Mouse (Mus musculus): ENCODE measurements around the gene Coa7. TPM values are rescaled to one million over a fixed set of nuclear protein-coding genes. Genes with fewer than 3 reads are reported as not detected.
"Not testable (repeated sequence)": the region's sequence is repeated elsewhere in the genome, so short reads cannot be mapped to it uniquely, and the experiment has no call there.

The Coa7 gene
- total RNA-seq, 1 experiment from 2014 or later, result 13.3 TPM

- ATAC-seq (replicated peaks in 1 of 2; ENCODE audit: insufficient read depth in 1 of 2, low FRiP score in 2 of 2, low TSS enrichment in 1 of 2, low read depth in 1 of 2, poor library complexity in 2 of 2, severe bottlenecking in 2 of 2), result no peak
Observed at GRCm38 (mm10) chr4:108336765-108337164, 8.8 kb downstream of the Coa7 start.

DNA sequence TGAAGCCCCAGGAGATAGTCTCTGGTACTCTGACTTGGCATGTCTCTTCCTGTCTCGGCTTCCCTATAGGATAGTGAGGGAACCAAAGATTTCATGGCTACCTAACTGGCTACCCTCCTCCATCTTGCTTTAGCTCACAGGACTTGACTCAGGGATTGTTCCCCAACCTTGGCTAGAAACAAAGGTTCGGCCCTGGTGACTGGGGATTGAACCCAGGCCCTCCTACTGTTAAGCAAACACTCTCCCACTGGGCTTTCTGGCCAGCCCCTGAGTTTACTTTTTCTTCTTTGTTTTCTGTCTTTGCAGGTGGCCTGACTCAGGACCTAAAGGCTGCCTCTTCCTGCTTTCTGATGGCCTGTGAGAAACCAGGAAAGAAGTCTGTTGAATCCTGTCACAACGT lies 9.9 kb downstream of the Coa7 start:
- ATAC-seq (replicated peaks in 1 of 2; ENCODE audit: insufficient read depth in 1 of 2, low FRiP score in 2 of 2, low TSS enrichment in 1 of 2, low read depth in 1 of 2, poor library complexity in 2 of 2, severe bottlenecking in 2 of 2), result no peak

GRCm38 (mm10) chr4:108338321-108338733 lies 10.4 kb downstream of the Coa7 start:
- no peak for ATAC-seq (replicated peaks in 1 of 2; ENCODE audit: insufficient read depth in 1 of 2, low FRiP score in 2 of 2, low TSS enrichment in 1 of 2, low read depth in 1 of 2, poor library complexity in 2 of 2, severe bottlenecking in 2 of 2)

DNA sequence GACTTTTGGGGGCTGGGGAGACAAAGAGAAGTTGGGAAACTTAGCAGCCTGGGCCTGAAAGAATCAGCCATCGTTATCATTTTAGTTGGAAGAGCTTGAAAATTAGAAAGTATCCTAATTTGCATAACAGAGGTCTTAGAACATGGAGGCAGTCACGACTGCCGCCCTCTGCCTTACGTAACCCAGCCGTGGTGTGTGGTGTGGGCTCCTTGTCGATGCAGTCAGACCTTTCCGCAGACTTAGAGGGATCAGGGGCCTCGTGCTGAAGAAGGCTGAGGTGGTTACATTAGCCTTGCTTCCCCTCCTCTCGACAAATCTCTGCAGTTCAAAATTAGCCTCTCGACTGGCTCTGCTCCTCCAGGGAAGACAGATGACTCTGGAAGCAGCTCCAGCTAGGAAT lies 10.9 kb downstream of the Coa7 start:
- ATAC-seq (replicated peaks in 1 of 2; ENCODE audit: insufficient read depth in 1 of 2, low FRiP score in 2 of 2, low TSS enrichment in 1 of 2, low read depth in 1 of 2, poor library complexity in 2 of 2, severe bottlenecking in 2 of 2), result no peak

DNA sequence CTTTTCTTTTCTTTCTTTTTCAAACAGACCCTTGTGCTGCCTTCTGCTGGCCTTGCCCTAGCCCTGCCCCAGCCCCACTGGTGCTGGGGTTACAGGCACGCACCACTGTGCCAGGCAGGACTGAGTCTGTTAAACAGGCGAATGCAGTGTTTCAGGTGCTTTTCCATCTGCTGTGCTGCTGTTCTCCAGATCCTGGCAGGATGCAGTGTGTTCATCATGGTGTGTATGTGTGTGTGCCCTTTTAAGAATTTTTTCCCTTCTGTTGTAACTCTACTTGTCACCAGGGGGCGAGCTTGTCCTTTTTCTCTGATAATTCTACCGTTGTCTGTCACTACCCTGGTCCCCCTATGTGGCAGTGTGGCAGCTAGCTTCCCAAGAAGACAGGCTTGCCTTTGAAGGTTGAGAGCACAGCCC lies 11.3 kb downstream of the Coa7 start:
- ATAC-seq (replicated peaks in 1 of 2; ENCODE audit: insufficient read depth in 1 of 2, low FRiP score in 2 of 2, low TSS enrichment in 1 of 2, low read depth in 1 of 2, poor library complexity in 2 of 2, severe bottlenecking in 2 of 2), result peak; percentile 85 to 86

DNA sequence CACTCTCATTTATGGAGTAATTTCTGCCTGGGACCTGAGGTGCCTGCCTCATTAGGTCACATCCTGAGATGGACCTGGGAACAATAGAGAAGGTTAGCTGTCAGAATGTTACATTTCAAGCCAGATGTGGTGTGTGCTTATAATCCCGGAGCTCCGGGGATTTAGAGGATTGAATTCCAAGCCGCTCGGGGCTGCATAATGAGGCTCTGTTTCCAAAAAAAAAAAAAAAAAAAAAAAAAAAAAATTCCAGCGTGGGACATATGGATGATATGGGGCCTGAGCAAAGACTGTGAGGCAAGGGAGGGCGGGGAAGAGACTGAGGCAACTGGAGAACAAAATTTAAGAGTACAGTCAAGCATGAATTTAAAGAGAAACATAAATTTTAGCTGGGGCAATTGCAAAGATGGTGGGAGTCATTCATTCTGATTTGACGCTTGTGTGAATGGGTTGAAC lies 16.7 kb downstream of the Coa7 start:
- no peak for ATAC-seq (replicated peaks in 1 of 2; ENCODE audit: insufficient read depth in 1 of 2, low FRiP score in 2 of 2, low TSS enrichment in 1 of 2, low read depth in 1 of 2, poor library complexity in 2 of 2, severe bottlenecking in 2 of 2)

GRCm38 (mm10) chr4:108345826-108346225 lies 17.9 kb downstream of the Coa7 start:
- no peak for ATAC-seq (replicated peaks in 1 of 2; ENCODE audit: insufficient read depth in 1 of 2, low FRiP score in 2 of 2, low TSS enrichment in 1 of 2, low read depth in 1 of 2, poor library complexity in 2 of 2, severe bottlenecking in 2 of 2)

DNA sequence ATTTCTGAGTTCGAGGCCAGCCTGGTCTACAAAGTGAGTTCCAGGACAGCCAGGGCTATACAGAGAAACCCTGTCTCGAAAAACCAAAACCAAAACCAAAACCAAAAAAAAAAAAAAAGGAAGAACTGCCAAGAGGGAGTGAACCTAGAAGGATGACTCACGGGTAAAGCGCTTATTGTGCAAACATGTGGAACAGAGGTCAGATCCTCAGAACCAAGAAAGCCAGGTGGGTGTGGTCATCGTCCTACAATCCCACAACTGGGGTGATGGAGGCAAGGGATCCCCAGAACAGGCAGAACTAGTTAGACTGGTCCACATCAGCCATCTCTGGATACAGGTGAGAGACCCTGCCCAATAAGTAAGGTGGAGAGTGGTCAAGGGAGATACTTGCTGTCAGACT lies 19.2 kb downstream of the Coa7 start:
- ATAC-seq (replicated peaks in 1 of 2; ENCODE audit: insufficient read depth in 1 of 2, low FRiP score in 2 of 2, low TSS enrichment in 1 of 2, low read depth in 1 of 2, poor library complexity in 2 of 2, severe bottlenecking in 2 of 2), result peak; percentile 60 to 74; a peak in 3 of 4 replicates

DNA sequence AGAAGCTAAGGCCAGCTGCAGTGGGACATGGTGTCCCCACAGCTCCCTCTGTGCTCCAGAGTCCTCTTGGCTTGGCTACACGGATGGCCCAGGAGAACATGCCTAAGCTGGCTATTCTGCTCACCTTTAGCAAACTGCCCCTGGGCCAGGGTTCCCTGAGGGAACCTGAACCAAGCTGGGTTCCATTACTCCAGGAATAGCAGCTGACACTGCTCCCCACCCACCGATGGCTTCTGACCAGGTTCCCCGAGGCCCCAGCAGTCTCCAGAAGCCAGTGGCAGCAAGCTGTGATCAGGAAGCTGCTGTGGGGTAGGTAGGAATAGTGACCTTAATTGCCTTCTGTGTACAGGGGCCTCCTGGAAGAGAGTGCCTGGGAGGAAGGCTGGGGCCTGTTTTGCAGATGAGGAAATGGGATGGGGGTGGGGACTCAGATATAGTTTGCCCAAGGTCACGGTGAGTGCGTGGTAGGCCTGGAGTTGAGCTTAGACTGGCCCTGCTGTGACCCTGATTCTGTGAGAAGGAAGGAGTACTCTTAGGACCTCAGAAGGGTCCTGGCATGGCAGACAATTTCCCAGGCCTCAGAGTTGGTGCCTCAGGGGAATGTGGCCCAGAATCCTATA lies 20.4 kb downstream of the Coa7 start:
- ATAC-seq (replicated peaks in 1 of 2; ENCODE audit: insufficient read depth in 1 of 2, low FRiP score in 2 of 2, low TSS enrichment in 1 of 2, low read depth in 1 of 2, poor library complexity in 2 of 2, severe bottlenecking in 2 of 2), result no peak

GRCm38 (mm10) chr4:108349064-108349463 lies 21.1 kb downstream of the Coa7 start:
- no peak for ATAC-seq (replicated peaks in 1 of 2; ENCODE audit: insufficient read depth in 1 of 2, low FRiP score in 2 of 2, low TSS enrichment in 1 of 2, low read depth in 1 of 2, poor library complexity in 2 of 2, severe bottlenecking in 2 of 2)

- ATAC-seq (replicated peaks in 1 of 2; ENCODE audit: insufficient read depth in 1 of 2, low FRiP score in 2 of 2, low TSS enrichment in 1 of 2, low read depth in 1 of 2, poor library complexity in 2 of 2, severe bottlenecking in 2 of 2), result peak; percentile 26 to 50; a peak in 1 of 4 replicates
Observed at GRCm38 (mm10) chr4:108349836-108350547, 22.1 kb downstream of the Coa7 start.

DNA sequence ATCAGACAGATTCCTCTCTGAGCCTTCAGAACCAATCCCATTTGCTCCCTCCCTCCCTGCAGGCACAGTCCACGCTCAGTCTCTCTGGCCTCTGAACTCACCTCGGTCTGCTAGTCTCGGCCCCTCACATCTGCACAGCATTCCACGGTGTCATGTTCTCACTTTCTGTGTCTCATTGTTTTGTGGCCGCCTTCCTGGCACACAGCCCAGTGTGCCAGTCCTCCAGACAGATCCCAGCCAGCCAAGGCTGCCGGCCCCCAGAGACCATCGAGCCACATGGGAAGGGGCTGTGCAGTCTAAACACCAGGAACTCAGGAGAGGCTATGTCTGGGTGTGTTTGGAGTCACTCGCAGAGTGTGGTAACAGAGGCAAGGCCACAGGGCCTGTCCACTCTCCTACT lies 22.9 kb downstream of the Coa7 start:
- ATAC-seq (replicated peaks in 1 of 2; ENCODE audit: insufficient read depth in 1 of 2, low FRiP score in 2 of 2, low TSS enrichment in 1 of 2, low read depth in 1 of 2, poor library complexity in 2 of 2, severe bottlenecking in 2 of 2), result peak; percentile 19 to 20; a peak in 1 of 4 replicates

DNA sequence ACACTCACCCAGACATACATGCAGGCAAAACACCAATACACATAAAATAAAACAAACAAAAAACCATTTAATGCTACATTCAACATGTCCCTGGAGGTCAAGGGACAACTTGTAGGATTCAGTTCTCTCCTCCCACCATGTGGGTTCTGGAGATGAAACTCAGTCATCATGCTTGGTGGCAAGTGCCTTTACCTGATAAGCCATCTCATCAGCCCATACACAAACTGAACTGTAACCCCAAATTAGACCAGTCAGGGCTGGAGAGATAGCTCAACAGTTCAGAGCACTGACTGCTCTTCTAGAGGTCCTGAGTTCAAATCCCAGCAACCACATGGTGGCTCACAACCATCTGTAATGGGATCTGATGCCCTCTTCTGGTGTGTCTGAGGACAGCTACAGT lies 25.7 kb downstream of the Coa7 start:
- ATAC-seq (replicated peaks in 1 of 2; ENCODE audit: insufficient read depth in 1 of 2, low FRiP score in 2 of 2, low TSS enrichment in 1 of 2, low read depth in 1 of 2, poor library complexity in 2 of 2, severe bottlenecking in 2 of 2), result not testable (repeated sequence)

DNA sequence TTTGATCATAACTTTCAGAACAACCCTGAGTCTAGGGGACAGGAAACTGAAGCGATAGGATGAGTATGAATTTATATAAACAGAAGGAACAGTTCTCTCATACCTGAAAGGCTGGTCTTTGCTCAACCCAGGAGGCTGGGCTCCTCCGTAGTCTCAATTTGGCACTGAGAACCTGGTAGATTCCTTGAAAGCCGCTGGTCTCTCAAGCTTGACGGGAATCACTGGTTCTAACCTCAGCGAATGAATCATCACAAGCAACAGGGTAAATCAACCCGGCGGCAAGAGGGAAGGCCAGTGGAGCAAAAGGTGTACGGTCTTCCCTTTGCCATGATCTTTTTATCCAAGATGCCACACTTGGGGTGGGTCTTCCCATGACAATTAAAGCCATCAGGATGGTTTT lies 29.5 kb downstream of the Coa7 start:
- no peak for ATAC-seq (replicated peaks in 1 of 2; ENCODE audit: insufficient read depth in 1 of 2, low FRiP score in 2 of 2, low TSS enrichment in 1 of 2, low read depth in 1 of 2, poor library complexity in 2 of 2, severe bottlenecking in 2 of 2)

- ATAC-seq (replicated peaks in 1 of 2; ENCODE audit: insufficient read depth in 1 of 2, low FRiP score in 2 of 2, low TSS enrichment in 1 of 2, low read depth in 1 of 2, poor library complexity in 2 of 2, severe bottlenecking in 2 of 2), result no peak
Observed at GRCm38 (mm10) chr4:108358498-108358897, 30.6 kb downstream of the Coa7 start.

DNA sequence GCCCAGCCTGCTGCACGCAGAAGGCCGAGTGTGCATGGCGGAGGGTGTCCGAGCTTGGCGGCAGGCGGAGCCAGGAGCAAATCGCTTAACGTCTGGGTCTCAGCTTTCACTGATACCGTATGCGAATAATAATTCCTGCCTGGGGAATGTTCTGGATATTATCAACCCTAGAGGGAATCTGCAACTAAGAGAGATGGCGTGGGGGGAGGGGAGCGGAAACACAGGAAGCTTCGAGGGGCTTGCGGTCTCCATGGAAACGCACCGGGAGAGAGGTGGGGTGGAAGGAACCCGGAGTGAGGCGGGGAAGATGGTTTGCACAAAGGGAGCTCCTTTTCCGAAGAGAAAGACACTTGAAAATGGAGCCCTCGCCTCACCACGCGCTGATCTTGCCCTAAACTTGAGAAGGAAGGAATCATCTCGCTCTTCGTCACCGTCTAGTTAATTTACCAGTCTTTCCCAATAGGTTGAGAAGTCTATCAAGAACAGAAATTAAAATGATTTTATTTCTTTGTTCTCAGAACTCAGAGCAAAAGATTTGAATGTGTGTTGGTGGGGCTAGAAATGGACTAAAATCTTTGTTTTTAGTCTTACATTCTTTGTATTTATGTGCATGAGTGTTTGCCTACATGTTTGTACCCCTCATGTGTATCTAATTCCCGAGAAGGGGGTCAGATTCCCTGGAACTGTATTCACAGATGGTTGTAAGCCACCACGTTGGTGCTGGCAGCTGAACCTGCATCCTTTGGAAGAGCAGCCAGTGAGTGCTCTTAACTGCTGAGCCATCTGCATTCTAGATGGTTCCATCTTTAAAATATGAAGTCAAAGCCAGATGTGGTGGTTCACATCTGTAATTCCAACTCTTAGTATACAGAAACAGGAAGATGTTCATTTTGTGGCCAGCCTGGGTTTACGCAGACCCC lies 32.5 kb downstream of the Coa7 start:
- ATAC-seq (replicated peaks in 1 of 2; ENCODE audit: insufficient read depth in 1 of 2, low FRiP score in 2 of 2, low TSS enrichment in 1 of 2, low read depth in 1 of 2, poor library complexity in 2 of 2, severe bottlenecking in 2 of 2), result peak in 1 of 2 experiments; percentile 41; a peak in 2 of 4 replicates

DNA sequence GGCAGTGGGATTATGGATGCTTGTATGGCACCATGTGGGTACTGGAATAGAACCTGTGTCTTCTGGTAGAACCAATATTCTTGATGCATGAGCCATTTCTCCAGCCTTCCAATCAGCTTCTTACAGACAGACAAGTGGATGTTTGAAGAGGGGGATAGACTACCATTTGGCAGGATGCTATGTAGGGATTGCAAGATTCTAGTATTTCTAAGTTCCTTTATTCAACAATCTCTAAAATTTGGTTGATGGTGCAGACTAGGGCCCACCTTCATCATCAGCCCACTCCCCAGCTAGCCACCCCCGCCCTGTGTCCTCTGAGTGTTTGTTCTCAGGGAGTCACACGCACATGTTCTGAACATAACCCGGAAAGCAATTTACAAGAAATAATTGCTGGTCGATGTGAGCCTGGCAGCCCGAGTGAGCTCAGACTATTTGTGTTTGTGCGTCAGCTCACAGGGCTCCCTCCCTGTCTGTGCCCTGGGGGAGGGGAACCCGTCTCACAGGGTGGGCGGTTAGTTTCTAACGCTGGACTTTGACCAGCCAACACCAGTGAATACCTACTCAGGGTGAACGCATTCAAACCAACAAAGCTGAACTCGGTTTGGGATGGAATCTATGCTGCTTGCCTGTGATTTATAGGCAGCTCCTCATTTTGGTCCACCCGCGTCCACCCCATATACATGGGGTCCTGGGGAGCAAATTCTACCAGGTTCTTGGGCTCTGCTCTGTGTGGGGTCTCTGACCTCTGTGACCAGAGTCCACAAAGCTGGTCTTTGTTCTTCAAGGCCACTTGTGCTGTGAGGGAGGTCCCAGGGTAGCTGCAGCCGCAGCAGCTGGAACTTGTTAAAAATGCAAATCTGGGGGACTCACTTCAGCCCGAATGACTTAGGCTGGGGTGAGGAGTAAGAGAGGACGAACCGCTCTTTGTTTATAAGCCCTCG lies 34.7 kb downstream of the Coa7 start:
- no peak for ATAC-seq (replicated peaks in 1 of 2; ENCODE audit: insufficient read depth in 1 of 2, low FRiP score in 2 of 2, low TSS enrichment in 1 of 2, low read depth in 1 of 2, poor library complexity in 2 of 2, severe bottlenecking in 2 of 2)
